Mouse (Mus musculus): ENCODE measurements around the gene Cfap97d1. TPM values are rescaled to one million over a fixed set of nuclear protein-coding genes. Genes with fewer than 3 reads are reported as not detected.

Gene Cfap97d1
- polyA plus RNA-seq, 1 experiment from 2014 or later, result not detected

- no peaks in the 10 kb centered on the region for H3K36me3 ChIP-seq (ENCODE audit: insufficient read depth, low read length)
- H3K9ac ChIP-seq (ENCODE audit: low read depth, low read length), result no peak overlapping the region
- H3K4me2 ChIP-seq (ENCODE audit: low read length), result no peak overlapping the region
- DNase-seq (ENCODE audit: low spot score), result no peak
- H3K9me3 ChIP-seq (replicated peaks; ENCODE audit: low read length), result no peaks in the 10 kb centered on the region
- no peak overlapping the region for H3K4me3 ChIP-seq (replicated peaks; ENCODE audit: low read depth, low read length)
- TF ChIP-seq CTCF (IDR thresholded peaks at IDR 0.05; ENCODE audit: low read depth), result no peak
- H3K4me1 ChIP-seq (replicated peaks; ENCODE audit: insufficient read depth, low read length), result 0 out of 2 replicates have a peak, but pooled peaks cover 3% of the 10 kb centered on the region
- 74% methylated on average over 8 of the region's 8 CpGs for WGBS
- no peak for ATAC-seq (replicated peaks; ENCODE audit: low FRiP score, low read depth)
- peaks cover 2% of the 10 kb centered on the region; the same call in 1 of the 2 replicates for H3K27me3 ChIP-seq (ENCODE audit: insufficient read depth, low read length)
- H3K27ac ChIP-seq, result no peak overlapping the region
Observed at GRCm38 (mm10) chr11:102034887-102035286, 50.8 kb downstream of the Cfap97d1 start.

GRCm38 (mm10) chr11:102035456-102035960 lies 51.4 kb downstream of the Cfap97d1 start:
- no peak for DNase-seq (ENCODE audit: low spot score)
- H3K4me3 ChIP-seq (replicated peaks; ENCODE audit: low read depth, low read length), result no peak overlapping the region
- no peak overlapping the region for H3K4me2 ChIP-seq (ENCODE audit: low read length)
- peaks cover 2% of the 10 kb centered on the region; the same call in 1 of the 2 replicates for H3K27me3 ChIP-seq (ENCODE audit: insufficient read depth, low read length)
- H3K36me3 ChIP-seq (ENCODE audit: insufficient read depth, low read length), result no peaks in the 10 kb centered on the region
- TF ChIP-seq CTCF (IDR thresholded peaks at IDR 0.05; ENCODE audit: low read depth), result no peak
- no peak overlapping the region for H3K27ac ChIP-seq
- H3K4me1 ChIP-seq (replicated peaks; ENCODE audit: insufficient read depth, low read length), result 0 out of 2 replicates have a peak, but pooled peaks cover 4% of the 10 kb centered on the region
- no peak for ATAC-seq (replicated peaks; ENCODE audit: low FRiP score, low read depth)
- 78% methylated on average over 5 of the region's 5 CpGs for WGBS
- no peaks in the 10 kb centered on the region for H3K9me3 ChIP-seq (replicated peaks; ENCODE audit: low read length)
- no peak overlapping the region for H3K9ac ChIP-seq (ENCODE audit: low read depth, low read length)

GRCm38 (mm10) chr11:102036336-102036735 lies 52.3 kb downstream of the Cfap97d1 start:
- H3K4me2 ChIP-seq (ENCODE audit: low read length), result no peak overlapping the region
- H3K9ac ChIP-seq (ENCODE audit: low read depth, low read length), result no peak overlapping the region
- H3K36me3 ChIP-seq (ENCODE audit: insufficient read depth, low read length), result no peaks in the 10 kb centered on the region
- TF ChIP-seq CTCF (IDR thresholded peaks at IDR 0.05; ENCODE audit: low read depth), result no peak
- DNase-seq (ENCODE audit: low spot score) (no peak), ATAC-seq (replicated peaks; ENCODE audit: low FRiP score, low read depth) (no peak)
- H3K27me3 ChIP-seq (ENCODE audit: insufficient read depth, low read length), result peaks cover 2% of the 10 kb centered on the region; the same call in 1 of the 2 replicates
- 86% methylated on average over 7 of the region's 7 CpGs for WGBS
- 0 out of 2 replicates have a peak, but pooled peaks cover 4% of the 10 kb centered on the region for H3K4me1 ChIP-seq (replicated peaks; ENCODE audit: insufficient read depth, low read length)
- no peak overlapping the region for H3K4me3 ChIP-seq (replicated peaks; ENCODE audit: low read depth, low read length)
- H3K27ac ChIP-seq, result no peak overlapping the region
- no peaks in the 10 kb centered on the region for H3K9me3 ChIP-seq (replicated peaks; ENCODE audit: low read length)

- H3K4me3 ChIP-seq (replicated peaks; ENCODE audit: low read depth, low read length), result no peak overlapping the region
- TF ChIP-seq CTCF (IDR thresholded peaks at IDR 0.05; ENCODE audit: low read depth), result no peak
- 0 out of 2 replicates have a peak, but pooled peaks cover 4% of the 10 kb centered on the region for H3K4me1 ChIP-seq (replicated peaks; ENCODE audit: insufficient read depth, low read length)
- DNase-seq (ENCODE audit: low spot score) (no peak), ATAC-seq (replicated peaks; ENCODE audit: low FRiP score, low read depth) (no peak)
- WGBS, result 76% methylated on average over 6 of the region's 6 CpGs
- no peak overlapping the region for H3K4me2 ChIP-seq (ENCODE audit: low read length)
- no peaks in the 10 kb centered on the region for H3K9me3 ChIP-seq (replicated peaks; ENCODE audit: low read length)
- peaks cover 2% of the 10 kb centered on the region; the same call in 1 of the 2 replicates for H3K27me3 ChIP-seq (ENCODE audit: insufficient read depth, low read length)
- no peaks in the 10 kb centered on the region for H3K36me3 ChIP-seq (ENCODE audit: insufficient read depth, low read length)
- no peak overlapping the region for H3K27ac ChIP-seq
- H3K9ac ChIP-seq (ENCODE audit: low read depth, low read length), result no peak overlapping the region
Observed at GRCm38 (mm10) chr11:102037789-102038188, 53.7 kb downstream of the Cfap97d1 start.

GRCm38 (mm10) chr11:102039487-102040137 lies 55.5 kb downstream of the Cfap97d1 start:
- Histone ChIP-seq H3K27ac (peak overlapping the region; percentile 47; the same call in 1 of the 2 replicates), H3K27me3 (ENCODE audit: insufficient read depth, low read length) (peaks cover 2% of the 10 kb centered on the region; the same call in 1 of the 2 replicates), H3K9ac (ENCODE audit: low read depth, low read length) (no peak overlapping the region), H3K4me3 (replicated peaks; ENCODE audit: low read depth, low read length) (no peak overlapping the region), H3K4me2 (ENCODE audit: low read length) (no peak overlapping the region), H3K4me1 (replicated peaks; ENCODE audit: insufficient read depth, low read length) (0 out of 2 replicates have a peak, but pooled peaks cover 4% of the 10 kb centered on the region), H3K9me3 (replicated peaks; ENCODE audit: low read length) (no peaks in the 10 kb centered on the region), H3K36me3 (ENCODE audit: insufficient read depth, low read length) (no peaks in the 10 kb centered on the region)
- WGBS, result 52% methylated on average over 13 of the region's 13 CpGs
- ATAC-seq (replicated peaks; ENCODE audit: low FRiP score, low read depth), result peak; percentile 48; the same call in 1 of the 2 replicates
- DNase-seq (ENCODE audit: low spot score), result peak; percentile 57
- no peak for TF ChIP-seq CTCF (IDR thresholded peaks at IDR 0.05; ENCODE audit: low read depth)

- Histone ChIP-seq H3K4me1 (replicated peaks; ENCODE audit: insufficient read depth, low read length) (0 out of 2 replicates have a peak, but pooled peaks cover 4% of the 10 kb centered on the region), H3K9me3 (replicated peaks; ENCODE audit: low read length) (no peaks in the 10 kb centered on the region), H3K4me3 (replicated peaks; ENCODE audit: low read depth, low read length) (no peak overlapping the region), H3K27me3 (ENCODE audit: insufficient read depth, low read length) (peaks cover 2% of the 10 kb centered on the region; the same call in 1 of the 2 replicates), H3K4me2 (ENCODE audit: low read length) (no peak overlapping the region), H3K27ac (no peak overlapping the region), H3K36me3 (ENCODE audit: insufficient read depth, low read length) (no peaks in the 10 kb centered on the region), H3K9ac (ENCODE audit: low read depth, low read length) (no peak overlapping the region)
- WGBS, result 0% methylated on average over 9 of the region's 9 CpGs
- peak; percentile 90 for TF ChIP-seq CTCF (IDR thresholded peaks at IDR 0.05; ENCODE audit: low read depth)
- ATAC-seq (replicated peaks; ENCODE audit: low FRiP score, low read depth) (peak; percentile 87), DNase-seq (ENCODE audit: low spot score) (peak; percentile 99)
Observed at GRCm38 (mm10) chr11:102040138-102040524, 56.1 kb downstream of the Cfap97d1 start.

Measured in kidney, postnatal 0 days (tissue).